Comparison of ENCODE assay signal across 22 mouse cellular contexts in the genomic region with DNA sequence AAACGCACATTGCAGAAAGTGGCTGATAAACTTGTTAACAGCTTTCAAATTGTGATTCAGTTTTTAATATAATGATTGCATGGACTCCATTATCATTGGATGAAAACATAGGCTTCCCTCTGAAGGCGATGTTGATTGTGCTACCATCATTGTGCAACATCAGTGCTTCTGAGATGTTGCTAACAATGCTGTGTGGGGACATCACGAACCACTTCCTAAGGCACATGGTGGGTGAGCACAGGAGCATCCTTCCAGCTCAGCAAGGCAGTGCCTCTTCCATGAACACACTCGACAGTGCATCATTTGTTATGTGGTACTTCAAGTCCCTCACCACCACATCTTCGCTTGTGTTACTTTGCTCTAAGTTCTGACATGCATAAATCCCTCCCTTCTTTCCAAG.
"Had no signal": no experiment of that assay in that cellular context is flagged by ENCODE, and none has a peak within 500 bp of the region (broad histone marks: within the 10 kb centered on the region; RNA-seq: fewer than 3 reads in every experiment).

No protein-coding gene starts in this region.

- H3K4me3 ChIP-seq: liver, embryonic 12.5 days; midbrain, embryonic 10.5 days; midbrain, embryonic 13.5 days; myocyte; neural tube, embryonic 13.5 days; neural tube, embryonic 15.5 days; stomach, embryonic 15.5 days had no signal

- H3K9me3 ChIP-seq: liver, embryonic 12.5 days; midbrain, embryonic 10.5 days; midbrain, embryonic 13.5 days; neural tube, embryonic 13.5 days; neural tube, embryonic 15.5 days; stomach, embryonic 15.5 days had no signal

- ATAC-seq: liver, embryonic 12.5 days; midbrain, embryonic 13.5 days; midbrain, embryonic 16.5 days had no signal

- H3K27ac ChIP-seq: liver, embryonic 12.5 days; liver, embryonic 14.5 days; macrophage; midbrain, embryonic 10.5 days; midbrain, embryonic 13.5 days; neural tube, embryonic 13.5 days; neural tube, embryonic 15.5 days; stomach, embryonic 15.5 days; stomach, postnatal 0 days had no signal

- H3K4me1 ChIP-seq: liver, embryonic 12.5 days; midbrain, embryonic 10.5 days; midbrain, embryonic 13.5 days; stomach, embryonic 15.5 days had no signal

- DNase-seq: lung, adult 18-20 months; lung, embryonic 14.5 days; lung, postnatal 10 days; lung, postnatal 36 days; retina, postnatal 1 day; right cerebral cortex, adult 18-20 months; right cerebral cortex, postnatal 25 days; right cerebral cortex, postnatal 4 days; spleen, adult 18-20 months; thymus, postnatal 14 days; thymus, postnatal 36 days had no signal

- H3K9ac ChIP-seq: liver, embryonic 12.5 days; liver, embryonic 14.5 days; lung, embryonic 14.5 days; midbrain, embryonic 13.5 days; neural tube, embryonic 13.5 days; neural tube, embryonic 15.5 days; stomach, embryonic 15.5 days had no signal

- H3K36me3 ChIP-seq: liver, embryonic 12.5 days; midbrain, embryonic 10.5 days; midbrain, embryonic 13.5 days; neural tube, embryonic 13.5 days; neural tube, embryonic 15.5 days; stomach, embryonic 15.5 days had no signal

- H3K4me2 ChIP-seq: liver, embryonic 12.5 days; lung, embryonic 14.5 days; midbrain, embryonic 13.5 days; neural tube, embryonic 13.5 days; neural tube, embryonic 15.5 days; stomach, embryonic 15.5 days had no signal

- H3K27me3 ChIP-seq: liver, embryonic 12.5 days; midbrain, embryonic 13.5 days; neural tube, embryonic 13.5 days; neural tube, embryonic 15.5 days; stomach, embryonic 15.5 days had no signal
